Mouse (Mus musculus) midbrain, postnatal 0 days (tissue): ENCODE measurements at regions not wholly inside any gene's neighbourhood (a gene's known extent, or its start where the extent isn't known, plus 50 kb on each side); places are given as distances from the start of the nearest gene placed in this dataset.
"Not testable (repeated sequence)": the region's sequence is repeated elsewhere in the genome, so short reads cannot be mapped to it uniquely, and the experiment has no call there.

Source experiments
- ATAC-seq: fragments of 200-750 bp; cut with Nextera tagmentation; 2 replicates; pipeline ENCODE4 v1.8.0; 2017; ENCODE audit warnings: moderate number of reproducible peaks, mild to moderate bottlenecking, moderate TSS enrichment, moderate library complexity; ENCODE audit not compliant: low FRiP score
- DNase-seq: peaks from one replicate; pipeline ENCODE4 v3.0.0-alpha.2; 2015; ENCODE audit warnings: low spot score
- H3K27ac ChIP-seq: fragments of 300-500 bp; sonication (generic); 2 replicates; pipeline ENCODE4 v1.5.1; 2014; ENCODE audit warnings: low read depth, mild to moderate bottlenecking, low read length, mixed read lengths
- H3K27me3 ChIP-seq: fragments of 300-500 bp; sonication (generic); 2 replicates; pipeline ENCODE4 v1.6.1; 2014; ENCODE audit warnings: low read length, control low read depth, mixed read lengths; ENCODE audit not compliant: insufficient read depth
- H3K36me3 ChIP-seq: fragments of 300-500 bp; sonication (generic); 2 replicates; pipeline ENCODE4 v1.6.1; 2014; ENCODE audit warnings: low read length, control low read depth, mixed read lengths; ENCODE audit not compliant: insufficient read depth
- H3K4me1 ChIP-seq: fragments of 300-500 bp; sonication (generic); 2 replicates; pipeline ENCODE4 v1.6.1; 2014; ENCODE audit warnings: mild to moderate bottlenecking, control low read depth, antibody characterized with exemption, low read length, mixed read lengths; ENCODE audit not compliant: insufficient read depth
- H3K4me2 ChIP-seq: fragments of 300-500 bp; sonication (generic); 2 replicates; pipeline ENCODE4 v1.6.1; 2014; ENCODE audit warnings: low read depth, mild to moderate bottlenecking, low read length, mixed read lengths; ENCODE audit not compliant: poor library complexity, severe bottlenecking
- H3K4me3 ChIP-seq: fragments of 300-500 bp; sonication (generic); 2 replicates; pipeline ENCODE4 v1.5.1; 2014; ENCODE audit warnings: low read depth, mild to moderate bottlenecking, low read length, moderate library complexity
- H3K9ac ChIP-seq: fragments of 300-500 bp; sonication (generic); replicated peaks from 2 replicates; pipeline ENCODE4 v1.6.1; 2014; ENCODE audit warnings: mild to moderate bottlenecking, low read length, moderate library complexity, mixed read lengths; ENCODE audit not compliant: poor library complexity, severe bottlenecking
- H3K9me3 ChIP-seq: fragments of 300-500 bp; sonication (generic); 2 replicates; pipeline ENCODE4 v1.6.1; 2016; ENCODE audit warnings: low read length, control low read depth
- CTCF ChIP-seq: IDR thresholded peaks from 2 replicates; pipeline ENCODE4 v1.5.1; 2016; ENCODE audit warnings: antibody characterized with exemption, mild to moderate bottlenecking
- WGBS: fragments of 180-500 bp; shearing (Covaris S2); extraction: QIAGEN DNeasy Blood & Tissue Kit; methylation state at CpG from one replicate; pipeline ENCODE4 v1.1.7; 2014; 5-methylcytosine and 5-hydroxymethylcytosine counted together

- peak; percentile 32 for DNase-seq
- no peak overlapping the region for H3K9ac ChIP-seq
- no peaks in the 10 kb centered on the region for H3K9me3 ChIP-seq
- H3K27ac ChIP-seq = no peak overlapping the region
- no peak for TF ChIP-seq CTCF
- no peak overlapping the region for H3K4me2 ChIP-seq
- H3K27me3 ChIP-seq = no peaks in the 10 kb centered on the region
- H3K4me3 ChIP-seq = no peak overlapping the region
- peaks cover 8% of the 10 kb centered on the region; the same call in 1 of the 2 replicates for H3K4me1 ChIP-seq
- H3K36me3 ChIP-seq = no peaks in the 10 kb centered on the region
- ATAC-seq = no peak
- WGBS = 35% methylated on average over 9 of the region's 9 CpGs
These were observed 255.0 kb upstream of the Tmpo start for GRCm38 (mm10) chr10:91436091-91436569.

DNA sequence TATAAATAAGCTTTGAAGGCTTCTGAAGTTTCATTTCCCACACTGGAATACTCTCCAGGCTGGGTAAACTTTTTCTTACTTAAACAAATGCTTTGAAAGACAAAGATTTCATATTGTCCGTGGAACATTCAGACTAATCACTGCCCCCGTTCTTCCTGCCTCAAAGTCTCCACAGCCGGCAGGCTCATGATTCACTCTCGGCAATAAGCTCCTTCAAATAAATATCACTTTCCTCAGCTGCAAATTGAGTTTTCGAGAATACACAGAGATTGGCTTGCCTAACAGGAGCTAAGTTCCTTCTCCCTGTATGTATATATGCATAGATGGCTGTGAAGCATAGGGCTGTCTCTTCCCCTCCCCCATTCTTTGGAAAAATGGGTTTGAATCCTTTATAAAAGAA, 249.2 kb upstream of the Tmpo start:
- Histone ChIP-seq H3K9ac (no peak overlapping the region), H3K36me3 (no peaks in the 10 kb centered on the region), H3K27me3 (no peaks in the 10 kb centered on the region), H3K27ac (no peak overlapping the region), H3K9me3 (no peaks in the 10 kb centered on the region), H3K4me1 (no peaks in the 10 kb centered on the region), H3K4me2 (no peak overlapping the region), H3K4me3 (no peak overlapping the region)
- ATAC-seq = no peak
- TF ChIP-seq CTCF = no peak
- DNase-seq = no peak
- 18% methylated on average over 5 of the region's 5 CpGs for WGBS

DNA sequence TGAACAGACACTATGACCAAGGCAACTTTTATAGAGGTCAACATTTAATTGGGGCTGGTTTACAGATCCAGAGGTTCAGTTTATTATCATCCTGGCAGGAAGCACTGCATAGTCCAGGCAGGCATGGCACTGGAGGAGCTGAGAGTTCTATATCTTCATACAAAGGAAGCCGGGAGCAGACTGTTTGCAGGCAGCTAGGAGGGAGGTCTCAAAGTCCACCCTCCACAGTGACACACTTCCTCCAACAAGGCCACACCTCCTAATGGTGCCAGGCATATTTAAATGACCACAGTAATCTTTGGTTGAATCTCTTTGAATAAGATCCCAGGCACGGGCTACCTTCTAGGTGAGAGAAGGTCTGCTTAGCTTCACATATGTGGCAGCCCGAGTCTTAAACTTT, 245.5 kb upstream of the Tmpo start:
- H3K27ac ChIP-seq = no peak overlapping the region
- no peaks in the 10 kb centered on the region for H3K27me3 ChIP-seq
- H3K36me3 ChIP-seq = no peaks in the 10 kb centered on the region
- H3K9ac ChIP-seq = no peak overlapping the region
- H3K9me3 ChIP-seq = no peaks in the 10 kb centered on the region
- H3K4me2 ChIP-seq = no peak overlapping the region
- no peak for DNase-seq
- no peak for TF ChIP-seq CTCF
- H3K4me1 ChIP-seq = no peaks in the 10 kb centered on the region
- no peak for ATAC-seq
- 95% methylated on average over 3 of the region's 3 CpGs for WGBS
- H3K4me3 ChIP-seq = no peak overlapping the region

DNA sequence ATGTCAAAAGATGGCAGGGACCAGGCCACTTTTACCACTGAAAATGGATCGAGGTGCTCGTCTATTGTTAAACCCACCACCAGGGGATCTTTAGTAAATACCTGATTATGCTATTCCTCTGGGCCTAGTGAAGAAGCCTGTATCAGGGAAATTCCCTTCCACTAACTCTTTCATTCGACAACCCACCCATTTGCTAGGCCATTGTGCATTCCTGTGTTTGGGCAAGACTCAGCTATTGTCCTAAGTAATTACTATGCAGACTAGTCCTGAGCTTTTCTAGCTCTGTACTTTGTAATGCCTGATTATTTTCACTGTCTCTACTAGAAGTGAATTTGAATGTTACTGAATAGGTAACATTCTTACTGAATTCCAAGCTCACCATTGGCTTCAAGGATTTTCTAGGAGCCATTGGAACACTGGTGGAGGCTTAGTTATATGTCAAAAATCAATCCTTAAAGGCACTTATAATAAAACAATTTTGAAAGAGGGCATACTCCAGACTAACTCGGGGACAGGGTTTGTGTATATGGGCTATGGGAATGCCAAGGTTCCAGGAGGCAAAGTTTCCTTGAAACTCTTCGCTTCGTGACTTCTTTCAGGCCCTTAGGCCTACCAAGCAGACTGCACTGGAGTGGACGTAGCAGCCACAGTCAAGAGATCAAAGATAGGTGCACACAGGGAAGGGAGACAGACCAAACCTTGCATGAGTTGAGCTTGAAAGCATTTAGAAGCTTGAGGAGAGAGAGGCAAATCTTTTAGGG, 244.7 kb upstream of the Tmpo start:
- H3K9me3 ChIP-seq, H3K36me3 ChIP-seq, H3K27me3 ChIP-seq, H3K4me1 ChIP-seq, H3K4me2 ChIP-seq, H3K27ac ChIP-seq, ATAC-seq, DNase-seq, H3K9ac ChIP-seq, H3K4me3 ChIP-seq: not testable (repeated sequence)
- WGBS = 64% methylated on average over 7 of the region's 7 CpGs

GRCm38 (mm10) chr10:91424786-91425185, 243.7 kb upstream of the Tmpo start:
- DNase-seq (no peak), ATAC-seq (no peak)
- no peak overlapping the region for H3K4me2 ChIP-seq
- no peaks in the 10 kb centered on the region for H3K27me3 ChIP-seq
- no peak overlapping the region for H3K27ac ChIP-seq
- H3K9ac ChIP-seq = no peak overlapping the region
- TF ChIP-seq CTCF = no peak
- no peaks in the 10 kb centered on the region for H3K36me3 ChIP-seq
- H3K4me3 ChIP-seq = no peak overlapping the region
- 65% methylated on average over 5 of the region's 5 CpGs for WGBS
- H3K9me3 ChIP-seq = no peaks in the 10 kb centered on the region
- H3K4me1 ChIP-seq = no peaks in the 10 kb centered on the region

DNA sequence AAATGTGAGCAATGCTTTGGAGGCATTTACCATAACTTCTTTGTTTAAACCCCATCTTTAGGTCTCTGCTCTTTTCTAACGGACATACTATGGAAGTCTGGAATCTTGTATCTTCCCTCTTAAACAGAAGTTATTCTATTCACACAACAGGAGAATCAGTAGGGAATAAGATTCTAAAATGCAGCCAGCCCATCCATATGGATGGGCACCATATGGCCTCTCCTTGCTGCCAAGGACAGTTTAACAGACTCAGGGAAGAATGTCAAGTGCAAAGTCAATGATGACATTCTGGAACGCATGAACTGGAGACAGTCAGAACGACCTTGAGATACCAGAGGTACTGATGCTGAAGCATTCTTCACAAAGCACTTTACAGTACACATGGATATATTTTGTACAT, 206.1 kb upstream of the Tmpo start:
- Histone ChIP-seq H3K9ac (no peak overlapping the region), H3K4me3 (no peak overlapping the region), H3K4me1 (0 out of 2 replicates have a peak, but pooled peaks cover 3% of the 10 kb centered on the region), H3K4me2 (no peak overlapping the region), H3K27me3 (no peaks in the 10 kb centered on the region), H3K36me3 (no peaks in the 10 kb centered on the region), H3K9me3 (no peaks in the 10 kb centered on the region), H3K27ac (no peak overlapping the region)
- no peak for ATAC-seq
- TF ChIP-seq CTCF = no peak
- DNase-seq = peak; percentile 58
- 54% methylated on average over 3 of the region's 3 CpGs for WGBS
